Mouse (Mus musculus): ENCODE data around the gene Eps8l3. TPM values are rescaled to one million over a fixed set of nuclear protein-coding genes. Genes with fewer than 3 reads are reported as not detected.
"Not testable (repeated sequence)": the region's sequence is repeated elsewhere in the genome, so short reads cannot be mapped to it uniquely, and the experiment has no call there.

Gene Eps8l3
- polyA plus RNA-seq, 1 experiment from 2014 or later, result not detected

DNA sequence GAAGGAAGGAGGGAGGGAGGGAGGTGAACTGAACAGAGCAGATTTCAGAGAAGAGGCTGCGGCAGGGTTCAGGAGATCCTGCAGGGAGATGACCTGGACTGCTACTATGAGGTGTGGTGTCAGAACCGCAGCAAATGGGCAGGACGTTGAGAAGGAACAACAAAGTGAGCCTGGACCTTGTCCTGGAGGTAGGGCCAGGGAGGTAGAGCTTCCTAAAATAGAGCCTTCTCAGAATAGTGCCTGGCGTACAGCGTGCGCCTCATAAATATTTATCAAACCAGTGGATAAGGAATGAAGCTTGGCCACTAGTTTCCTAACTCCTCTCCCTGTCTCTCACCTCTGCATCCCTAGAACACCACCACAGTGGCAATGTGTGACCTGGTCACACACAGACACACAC lies 19.4 kb upstream of the Eps8l3 start:
- ATAC-seq (ENCODE audit: low FRiP score, low read depth), result no peak
- Histone ChIP-seq H3K9me3 (no peaks in the 10 kb centered on the region), H3K36me3 (no peaks in the 10 kb centered on the region), H3K9ac (no peak overlapping the region), H3K4me2 (replicated peaks) (no peak overlapping the region), H3K4me3 (no peak overlapping the region), H3K27me3 (replicated peaks) (0 out of 2 replicates have a peak, but pooled peaks cover 4% of the 10 kb centered on the region), H3K27ac (no peak overlapping the region), H3K4me1 (no peaks in the 10 kb centered on the region)
- WGBS, result 66% methylated on average over 6 of the region's 6 CpGs

DNA sequence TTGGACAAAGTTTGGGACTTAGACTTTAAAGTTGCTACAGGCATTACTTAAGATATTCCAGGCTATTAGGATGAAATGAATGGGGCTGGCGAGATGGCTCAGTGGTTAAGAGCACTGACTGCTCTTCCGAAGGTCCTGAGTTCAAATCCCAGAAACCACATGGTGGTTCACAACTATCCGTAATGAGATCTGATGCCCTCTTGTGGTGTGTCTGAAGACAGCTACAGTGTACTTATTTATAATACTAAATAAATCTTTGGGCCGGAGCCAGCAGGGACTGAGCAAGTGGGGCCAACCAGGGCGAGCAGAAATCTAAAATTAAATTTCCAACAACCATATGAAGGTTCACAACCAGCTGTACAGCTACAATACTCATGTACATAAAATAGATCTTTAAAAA lies 15.5 kb upstream of the Eps8l3 start:
- H3K27me3 ChIP-seq (replicated peaks); H3K4me1 ChIP-seq; H3K27ac ChIP-seq; H3K4me3 ChIP-seq; ATAC-seq (ENCODE audit: low FRiP score, low read depth); H3K9me3 ChIP-seq; H3K4me2 ChIP-seq (replicated peaks); H3K36me3 ChIP-seq; H3K9ac ChIP-seq: not testable (repeated sequence)
- 86% methylated on average over 5 of the region's 5 CpGs for WGBS

DNA sequence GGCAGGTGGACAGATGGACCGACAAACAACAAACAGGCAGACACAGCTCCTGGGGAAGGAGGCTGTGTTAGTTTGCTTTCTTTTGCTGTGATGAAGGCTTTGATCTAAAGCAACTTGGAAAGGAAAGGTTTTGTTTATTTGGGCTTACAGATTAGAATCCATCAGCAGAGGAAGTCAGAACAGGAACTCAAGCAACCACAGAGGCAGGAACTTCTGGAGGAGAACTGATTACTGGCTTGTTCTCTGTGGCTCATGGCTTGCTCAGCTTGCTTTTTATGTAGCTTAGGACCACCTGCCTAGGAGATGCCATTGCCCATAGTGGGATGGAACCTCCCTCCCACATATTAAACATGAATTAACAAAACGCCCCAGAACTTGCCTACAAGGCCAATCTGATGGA lies 14.6 kb upstream of the Eps8l3 start:
- 84% methylated on average over 2 of the region's 2 CpGs for WGBS
- no peak for ATAC-seq (ENCODE audit: low FRiP score, low read depth)
- Histone ChIP-seq H3K9ac (no peak overlapping the region), H3K4me2 (replicated peaks) (no peak overlapping the region), H3K36me3 (no peaks in the 10 kb centered on the region), H3K9me3 (no peaks in the 10 kb centered on the region), H3K27me3 (replicated peaks) (0 out of 2 replicates have a peak, but pooled peaks cover 4% of the 10 kb centered on the region), H3K4me1 (no peaks in the 10 kb centered on the region), H3K4me3 (no peak overlapping the region), H3K27ac (no peak overlapping the region)

DNA sequence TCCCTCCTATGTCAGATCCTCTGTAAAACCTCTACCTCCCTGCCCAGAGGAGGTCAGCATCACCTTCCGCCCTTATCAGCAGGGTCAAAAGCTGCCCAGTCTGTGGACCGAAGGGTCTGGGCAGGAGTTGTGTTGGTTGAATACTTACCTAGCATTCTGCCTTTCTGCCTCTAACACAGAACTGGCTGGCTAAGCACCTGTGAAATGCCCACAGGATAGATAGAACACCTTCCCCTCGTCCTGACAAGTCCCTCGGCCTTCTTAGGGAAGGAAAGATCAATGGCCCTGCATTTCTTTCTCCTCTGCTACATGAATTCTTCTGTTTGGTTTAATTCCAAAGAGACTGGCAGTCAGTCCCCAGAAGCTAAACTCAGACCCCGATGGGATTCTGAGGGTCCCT lies 13.6 kb upstream of the Eps8l3 start:
- Histone ChIP-seq H3K4me3 (no peak overlapping the region), H3K4me2 (replicated peaks) (no peak overlapping the region), H3K9me3 (no peaks in the 10 kb centered on the region), H3K36me3 (no peaks in the 10 kb centered on the region), H3K4me1 (no peaks in the 10 kb centered on the region), H3K27ac (no peak overlapping the region), H3K27me3 (replicated peaks) (no peaks in the 10 kb centered on the region), H3K9ac (no peak overlapping the region)
- 78% methylated on average over 5 of the region's 5 CpGs for WGBS
- ATAC-seq (ENCODE audit: low FRiP score, low read depth), result no peak

DNA sequence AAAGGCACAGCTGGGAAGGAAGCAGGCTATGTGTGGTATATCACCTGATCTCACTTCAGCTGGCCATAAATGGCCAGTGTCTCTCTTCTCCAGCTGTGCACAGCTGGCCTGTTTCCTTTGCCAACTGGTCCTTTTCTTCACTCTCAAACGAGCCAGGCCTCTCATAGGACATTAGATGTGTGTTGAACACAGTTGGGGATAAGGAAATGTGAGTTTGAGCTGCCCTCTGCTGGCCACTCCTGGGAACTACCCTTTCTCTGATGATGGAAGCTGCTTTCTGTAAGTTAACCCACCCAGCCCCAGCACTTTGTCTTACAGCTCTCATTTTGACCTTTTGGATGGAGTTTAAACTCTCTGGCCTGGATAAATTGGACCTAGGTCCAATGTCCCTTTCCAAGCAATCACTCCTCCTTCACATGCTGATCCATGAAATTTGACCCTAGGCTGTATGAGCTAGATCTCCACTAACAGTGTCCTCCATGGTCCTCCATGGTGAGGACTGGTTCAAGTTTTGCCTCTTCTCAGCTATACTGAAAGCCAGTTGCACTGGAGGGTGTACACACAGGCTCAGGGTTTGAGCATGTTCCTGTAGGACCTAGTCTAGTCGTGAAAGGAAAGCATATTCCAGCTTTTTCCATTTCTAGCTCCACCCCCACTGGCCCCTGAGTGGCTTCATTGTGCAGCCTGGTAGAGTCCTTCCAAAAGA lies 13.0 kb upstream of the Eps8l3 start:
- peak; percentile 69 for ATAC-seq (ENCODE audit: low FRiP score, low read depth)
- 11% methylated on average over 2 of the region's 2 CpGs for WGBS
- H3K9ac ChIP-seq, result no peak overlapping the region

DNA sequence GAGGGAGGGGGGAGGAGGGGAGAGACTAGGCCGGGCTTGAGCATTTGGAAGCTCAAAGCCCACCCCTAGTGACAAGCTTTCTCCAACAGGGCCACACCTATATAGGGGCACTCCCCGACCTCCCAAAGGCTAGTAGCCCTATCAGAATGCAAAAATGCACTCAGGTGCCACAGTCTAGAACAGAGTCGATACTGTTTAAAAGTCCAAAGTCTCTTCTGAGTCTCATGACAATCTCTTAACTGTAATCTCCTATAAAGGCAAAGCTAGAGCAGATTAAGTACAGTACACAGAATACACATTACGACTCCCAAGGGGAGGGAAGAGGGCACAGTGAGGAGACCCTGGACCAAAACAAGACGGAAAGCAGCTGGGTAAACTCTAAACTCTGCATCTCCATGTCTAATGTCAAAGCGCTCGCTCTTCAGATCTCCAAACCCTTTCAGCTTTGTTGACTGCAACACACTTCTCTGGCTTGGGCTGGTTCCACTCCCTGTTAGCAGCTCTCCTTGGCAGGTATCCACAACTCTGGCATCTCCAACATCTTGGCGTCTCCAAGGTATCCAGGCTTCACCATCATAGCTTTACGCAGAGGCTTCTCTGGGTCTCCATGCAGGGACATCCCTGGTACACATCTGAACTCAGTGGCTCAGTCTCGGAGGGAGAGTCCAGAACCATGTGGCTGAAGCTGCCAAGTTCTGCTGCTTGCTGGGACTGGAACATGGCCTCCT lies 11.5 kb upstream of the Eps8l3 start:
- Histone ChIP-seq H3K4me2 (replicated peaks) (no peak overlapping the region), H3K27ac (no peak overlapping the region), H3K4me3 (no peak overlapping the region), H3K9me3 (no peaks in the 10 kb centered on the region), H3K27me3 (replicated peaks) (no peaks in the 10 kb centered on the region), H3K36me3 (no peaks in the 10 kb centered on the region), H3K9ac (no peak overlapping the region), H3K4me1 (peaks cover 8% of the 10 kb centered on the region; the same call in 1 of the 2 replicates)
- ATAC-seq (ENCODE audit: low FRiP score, low read depth), result no peak
- WGBS, result 76% methylated on average over 10 of the region's 10 CpGs

More for the DNA sequence above, 13.0 kb upstream of the Eps8l3 start:
- Histone ChIP-seq H3K4me1 (peaks cover 4% of the 10 kb centered on the region; the same call in 1 of the 2 replicates), H3K9me3 (no peaks in the 10 kb centered on the region), H3K27ac (no peak overlapping the region), H3K4me3 (no peak overlapping the region), H3K4me2 (replicated peaks) (no peak overlapping the region), H3K36me3 (no peaks in the 10 kb centered on the region), H3K27me3 (replicated peaks) (no peaks in the 10 kb centered on the region)

DNA sequence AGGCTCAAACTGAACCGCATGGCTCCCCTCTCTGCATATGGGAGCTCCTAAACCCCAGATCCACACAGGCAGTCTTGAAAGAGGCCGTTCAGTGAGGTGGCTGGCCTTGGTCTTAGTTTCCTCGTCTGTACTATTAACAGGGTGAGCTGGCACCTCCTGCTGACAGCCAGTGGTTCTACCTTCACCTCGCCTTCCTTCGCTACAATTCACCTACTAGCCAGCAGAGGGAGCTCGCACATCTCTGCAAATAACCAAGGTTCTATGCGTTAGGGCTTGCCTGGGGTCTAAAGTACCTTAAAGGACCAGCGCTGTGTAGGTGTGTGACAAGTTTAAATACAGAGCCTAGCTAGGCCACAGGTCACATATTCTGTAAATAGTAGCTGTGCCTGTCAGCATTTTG lies 9.9 kb upstream of the Eps8l3 start:
- peak; percentile 22; the same call in 1 of the 2 replicates for ATAC-seq (ENCODE audit: low FRiP score, low read depth)
- no peaks in the 10 kb centered on the region for H3K9me3 ChIP-seq
- no peaks in the 10 kb centered on the region for H3K36me3 ChIP-seq
- no peaks in the 10 kb centered on the region for H3K27me3 ChIP-seq (replicated peaks)
- H3K4me2 ChIP-seq (replicated peaks), result no peak overlapping the region
- H3K27ac ChIP-seq, result no peak overlapping the region
- WGBS, result 12% methylated on average over 8 of the region's 8 CpGs
- H3K4me3 ChIP-seq, result no peak overlapping the region
- H3K4me1 ChIP-seq, result peaks cover 8% of the 10 kb centered on the region; the same call in 1 of the 2 replicates
- H3K9ac ChIP-seq, result no peak overlapping the region

DNA sequence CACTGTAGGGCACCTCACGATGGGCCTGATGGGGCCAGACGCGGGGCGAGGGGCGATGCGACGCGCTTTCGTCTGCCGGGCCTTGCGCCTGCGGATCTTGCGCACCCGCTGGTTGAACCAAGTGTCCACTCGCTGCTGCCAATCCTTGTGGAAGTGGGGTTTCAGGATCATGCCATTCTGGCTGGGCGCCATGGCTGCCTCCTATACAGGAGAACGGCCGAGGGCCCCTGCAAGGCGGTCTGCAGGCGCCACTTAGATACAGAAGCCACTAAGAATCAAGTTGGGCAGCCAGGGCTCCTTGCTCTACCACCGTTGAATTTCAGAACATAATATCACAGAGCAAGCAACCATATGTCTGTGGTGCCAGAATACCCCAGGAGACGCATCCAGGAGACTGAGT lies 8.6 kb upstream of the Eps8l3 start:
- Histone ChIP-seq H3K4me3 (no peak overlapping the region), H3K9ac (no peak overlapping the region), H3K4me1 (peaks cover 8% of the 10 kb centered on the region; the same call in 1 of the 2 replicates), H3K36me3 (no peaks in the 10 kb centered on the region), H3K27ac (no peak overlapping the region), H3K9me3 (no peaks in the 10 kb centered on the region), H3K4me2 (replicated peaks) (no peak overlapping the region), H3K27me3 (replicated peaks) (no peaks in the 10 kb centered on the region)
- WGBS, result 91% methylated on average over 22 of the region's 22 CpGs
- ATAC-seq (ENCODE audit: low FRiP score, low read depth), result no peak

DNA sequence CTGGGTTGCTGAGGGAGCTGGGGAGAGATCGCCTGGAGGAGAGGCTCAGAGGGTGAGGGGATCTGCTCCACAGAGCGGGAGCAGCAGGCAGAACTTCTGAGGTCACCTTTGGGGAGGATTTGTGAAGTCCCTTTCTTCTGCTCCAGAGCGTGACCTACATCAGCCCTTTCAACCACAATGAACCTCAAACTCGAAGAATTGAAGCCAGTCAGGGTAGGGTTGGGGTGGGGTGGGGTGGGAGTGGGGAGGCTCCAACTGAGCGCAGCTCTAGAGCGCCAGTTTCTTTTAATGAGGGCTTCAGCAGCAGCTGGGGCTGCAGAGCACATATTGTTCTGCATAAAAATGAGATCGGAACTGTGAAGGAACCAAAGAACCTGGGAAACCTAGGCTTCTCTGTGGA lies 7.9 kb upstream of the Eps8l3 start:
- Histone ChIP-seq H3K36me3 (no peaks in the 10 kb centered on the region), H3K4me1 (peaks cover 8% of the 10 kb centered on the region; the same call in 1 of the 2 replicates), H3K9me3 (no peaks in the 10 kb centered on the region), H3K4me3 (no peak overlapping the region), H3K27me3 (replicated peaks) (no peaks in the 10 kb centered on the region), H3K9ac (no peak overlapping the region), H3K27ac (no peak overlapping the region), H3K4me2 (replicated peaks) (no peak overlapping the region)
- no peak for ATAC-seq (ENCODE audit: low FRiP score, low read depth)
- WGBS, result 24% methylated on average over 7 of the region's 7 CpGs

DNA sequence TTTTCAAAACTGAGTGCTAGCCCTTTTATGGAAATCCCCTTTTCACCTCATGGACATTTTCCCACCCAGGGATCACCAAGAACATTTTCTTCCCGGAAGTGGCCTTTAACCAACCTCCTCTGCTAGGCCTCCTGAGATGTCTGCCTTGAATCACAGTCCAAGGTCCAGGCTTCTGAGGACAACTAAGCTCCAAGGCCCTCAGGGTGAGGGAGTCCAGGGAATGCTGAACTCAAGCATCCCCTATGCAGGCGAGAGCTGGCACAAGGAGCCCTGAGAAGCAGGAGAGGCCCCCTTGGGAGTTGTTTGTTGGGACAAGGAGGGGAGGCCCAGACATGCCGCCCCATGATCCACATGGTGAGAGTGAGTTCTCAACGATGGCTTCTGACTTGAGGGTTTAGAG lies 7.1 kb upstream of the Eps8l3 start:
- Histone ChIP-seq H3K4me2 (replicated peaks) (no peak overlapping the region), H3K4me1 (peaks cover 8% of the 10 kb centered on the region; the same call in 1 of the 2 replicates), H3K4me3 (no peak overlapping the region), H3K27ac (no peak overlapping the region), H3K36me3 (no peaks in the 10 kb centered on the region), H3K27me3 (replicated peaks) (no peaks in the 10 kb centered on the region), H3K9me3 (no peaks in the 10 kb centered on the region), H3K9ac (no peak overlapping the region)
- ATAC-seq (ENCODE audit: low FRiP score, low read depth), result no peak
- WGBS, result 78% methylated on average over 4 of the region's 4 CpGs

DNA sequence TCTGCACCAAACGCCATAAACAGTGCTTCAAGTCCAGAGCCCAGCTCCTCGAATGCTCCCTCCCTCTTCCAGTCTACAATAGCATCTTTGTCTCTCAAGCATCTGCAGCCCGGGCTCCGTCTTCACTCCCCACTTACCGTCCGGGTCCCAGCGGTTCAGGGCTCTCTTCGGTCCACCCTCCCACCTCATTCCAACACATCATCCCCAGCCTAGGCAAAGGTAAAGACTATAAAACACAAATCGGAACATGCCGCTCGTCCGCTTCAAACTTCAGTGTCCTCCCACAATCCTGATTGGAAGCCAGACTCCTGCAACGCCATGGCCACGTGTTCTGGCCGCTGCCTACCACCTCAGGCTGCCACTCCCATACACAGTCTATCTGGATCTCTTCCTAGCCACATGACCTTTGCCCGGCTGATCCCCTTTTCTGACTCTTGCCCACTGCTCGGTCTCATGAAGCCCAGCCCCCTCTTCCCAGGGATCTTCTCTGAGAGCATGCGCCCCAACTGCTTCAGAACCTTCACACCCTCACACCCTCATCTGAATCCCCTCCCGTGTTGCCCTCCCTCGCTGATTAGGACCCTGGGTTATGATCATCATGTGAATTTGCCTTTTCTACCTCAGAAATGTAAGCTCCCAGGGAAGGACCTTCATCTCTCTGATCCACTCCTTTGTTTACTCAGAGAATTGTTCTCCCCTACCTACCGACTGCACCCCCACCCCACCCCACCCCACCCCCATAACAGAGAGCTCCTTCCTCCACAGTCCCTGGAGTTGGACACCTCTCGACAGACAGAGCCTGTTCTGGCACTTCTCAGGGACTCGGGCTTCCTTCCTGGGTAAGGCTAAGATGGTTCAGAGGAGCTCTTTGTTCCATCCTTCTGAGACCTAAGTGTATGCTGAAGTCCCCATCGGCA lies 3.4 kb upstream of the Eps8l3 start:
- H3K27me3 ChIP-seq (replicated peaks), result no peaks in the 10 kb centered on the region
- no peak overlapping the region for H3K4me3 ChIP-seq
- H3K27ac ChIP-seq, result no peak overlapping the region
- no peak overlapping the region for H3K9ac ChIP-seq
- no peak overlapping the region for H3K4me2 ChIP-seq (replicated peaks)
- no peaks in the 10 kb centered on the region for H3K9me3 ChIP-seq
- no peaks in the 10 kb centered on the region for H3K36me3 ChIP-seq
- no peak for ATAC-seq (ENCODE audit: low FRiP score, low read depth)
- peaks cover 8% of the 10 kb centered on the region; the same call in 1 of the 2 replicates for H3K4me1 ChIP-seq
- WGBS, result 71% methylated on average over 24 of the region's 24 CpGs

DNA sequence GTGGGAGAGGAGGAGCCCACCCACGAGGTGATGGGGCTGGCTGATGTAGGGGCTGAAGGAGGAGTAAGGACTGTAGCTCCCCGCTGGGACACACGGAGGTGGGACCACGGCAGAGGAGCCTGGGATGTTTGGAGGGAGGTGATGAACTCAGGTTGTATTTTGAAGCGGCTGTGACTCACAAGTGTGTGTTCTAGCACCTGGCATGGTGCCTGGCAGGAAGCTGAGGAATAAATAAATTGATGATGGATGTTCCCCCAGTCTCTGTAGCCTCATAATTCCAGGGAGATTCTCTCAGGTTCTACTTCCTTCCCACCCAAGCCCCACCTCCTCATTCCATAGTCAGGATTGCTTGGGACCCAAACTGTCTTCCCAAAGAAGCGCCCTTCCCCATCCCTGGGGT lies 1.8 kb upstream of the Eps8l3 start:
- H3K36me3 ChIP-seq, result no peaks in the 10 kb centered on the region
- H3K9ac ChIP-seq, result no peak overlapping the region
- H3K27ac ChIP-seq, result no peak overlapping the region
- 69% methylated on average over 6 of the region's 6 CpGs for WGBS
- no peak overlapping the region for H3K4me2 ChIP-seq (replicated peaks)
- no peak for ATAC-seq (ENCODE audit: low FRiP score, low read depth)
- H3K4me1 ChIP-seq, result no peaks in the 10 kb centered on the region
- H3K27me3 ChIP-seq (replicated peaks), result no peaks in the 10 kb centered on the region
- no peaks in the 10 kb centered on the region for H3K9me3 ChIP-seq
- H3K4me3 ChIP-seq, result no peak overlapping the region

All from neural tube, embryonic 12.5 days (tissue).